Mouse (Mus musculus) lung, postnatal 0 days (tissue): ENCODE data around the gene Apoc1. TPM values are rescaled to one million over a fixed set of nuclear protein-coding genes. Genes with fewer than 3 reads are reported as not detected.
A peak's percentile ranks its signal among the peaks of the same experiment; 100 is the strongest.

Source experiments
- ATAC-seq: fragments of 200-750 bp; cut with Nextera tagmentation; 2 replicates; pipeline ENCODE4 v1.8.0; 2017; ENCODE audit warnings: moderate library complexity
- DNase-seq: peaks from one replicate; pipeline ENCODE4 v3.0.0-alpha.2; 2016; ENCODE audit warnings: low spot score
- H3K27ac ChIP-seq: fragments of 300-500 bp; sonication (generic); 2 replicates; pipeline ENCODE4 v1.5.1; 2014; ENCODE audit warnings: antibody characterized with exemption, mild to moderate bottlenecking, low read length, mixed read lengths
- H3K27me3 ChIP-seq: fragments of 300-500 bp; sonication (generic); replicated peaks from 2 replicates; pipeline ENCODE4 v1.6.1; 2014; ENCODE audit warnings: low read length, mixed read lengths; ENCODE audit not compliant: insufficient read depth
- H3K36me3 ChIP-seq: fragments of 300-500 bp; sonication (generic); 2 replicates; pipeline ENCODE4 v1.6.1; 2014; ENCODE audit warnings: low read length, mixed read lengths; ENCODE audit not compliant: insufficient read depth
- H3K4me1 ChIP-seq: fragments of 300-500 bp; sonication (generic); 2 replicates; pipeline ENCODE4 v1.6.1; 2014; ENCODE audit warnings: antibody characterized with exemption, low read depth, low read length, mixed read lengths; ENCODE audit not compliant: insufficient read depth
- H3K4me2 ChIP-seq: fragments of 300-500 bp; sonication (generic); replicated peaks from 2 replicates; pipeline ENCODE4 v1.6.1; 2014; ENCODE audit warnings: low read depth, mild to moderate bottlenecking, low read length, moderate library complexity, mixed read lengths
- H3K4me3 ChIP-seq: fragments of 300-500 bp; sonication (generic); 2 replicates; pipeline ENCODE4 v1.5.1; 2014; ENCODE audit warnings: low read depth, low read length
- H3K9ac ChIP-seq: fragments of 300-500 bp; sonication (generic); replicated peaks from 2 replicates; pipeline ENCODE4 v1.6.1; 2014; ENCODE audit warnings: low read depth, mild to moderate bottlenecking
- H3K9me3 ChIP-seq: fragments of 300-500 bp; sonication (generic); 2 replicates; pipeline ENCODE4 v1.6.1; 2016; ENCODE audit warnings: low read length, mixed read lengths
- CTCF ChIP-seq: IDR thresholded peaks from 2 replicates; pipeline ENCODE4 v1.5.1; 2016; ENCODE audit warnings: antibody characterized with exemption, mild to moderate bottlenecking
- EP300 ChIP-seq: IDR thresholded peaks from 2 replicates; pipeline ENCODE4 v1.6.1; 2016; ENCODE audit warnings: antibody characterized with exemption, mild to moderate bottlenecking, control low read depth
- WGBS: fragments of 180-500 bp; shearing (Covaris S2); extraction: QIAGEN DNeasy Blood & Tissue Kit; methylation state at CpG from one replicate; pipeline ENCODE4 v1.1.7; 2014; 5-methylcytosine and 5-hydroxymethylcytosine counted together
- polyA plus RNA-seq: library from polyadenylated mRNA; unstranded; fragments of >200 nt; fragmentation: Nextera tagmentation; extraction: Ambion mirVana; gene quantifications from 2 replicates; pipeline ENCODE4 v1.2.1, GENCODE M21; 2015

Gene Apoc1
- polyA plus RNA-seq, 1 experiment from 2014 or later = 63.8 TPM

DNA sequence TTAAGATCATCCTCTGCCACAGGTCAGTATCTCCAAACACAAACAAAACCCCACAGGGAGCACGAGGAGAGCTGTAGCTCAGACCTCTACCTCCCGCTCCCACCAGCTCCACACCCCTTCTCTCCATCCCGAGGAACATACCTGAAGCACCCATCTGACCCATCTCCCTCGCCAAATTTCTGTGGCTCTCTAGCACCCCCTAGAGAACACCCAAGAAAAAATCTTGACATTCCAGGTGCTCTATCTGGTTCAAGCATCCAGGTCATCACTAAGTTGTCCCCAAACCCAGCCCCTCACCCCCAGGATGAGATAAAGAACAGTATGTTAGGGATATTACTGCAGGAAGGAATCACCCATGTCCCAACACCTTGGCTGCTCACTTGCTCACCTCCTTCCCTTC, 20.7 kb upstream of the Apoc1 start:
- 52% methylated on average over 4 of the region's 4 CpGs for WGBS
- TF ChIP-seq CTCF = peak; percentile 64
- no peak for TF ChIP-seq EP300
- H3K4me3 ChIP-seq = no peak overlapping the region
- no peak overlapping the region for H3K9ac ChIP-seq
- ATAC-seq = no peak
- H3K9me3 ChIP-seq = no peaks in the 10 kb centered on the region
- no peaks in the 10 kb centered on the region for H3K4me1 ChIP-seq
- no peak overlapping the region for H3K4me2 ChIP-seq
- peaks cover 22% of the 10 kb centered on the region for H3K36me3 ChIP-seq
- H3K27me3 ChIP-seq = no peaks in the 10 kb centered on the region
- DNase-seq = peak; percentile 17
- H3K27ac ChIP-seq = no peak overlapping the region

DNA sequence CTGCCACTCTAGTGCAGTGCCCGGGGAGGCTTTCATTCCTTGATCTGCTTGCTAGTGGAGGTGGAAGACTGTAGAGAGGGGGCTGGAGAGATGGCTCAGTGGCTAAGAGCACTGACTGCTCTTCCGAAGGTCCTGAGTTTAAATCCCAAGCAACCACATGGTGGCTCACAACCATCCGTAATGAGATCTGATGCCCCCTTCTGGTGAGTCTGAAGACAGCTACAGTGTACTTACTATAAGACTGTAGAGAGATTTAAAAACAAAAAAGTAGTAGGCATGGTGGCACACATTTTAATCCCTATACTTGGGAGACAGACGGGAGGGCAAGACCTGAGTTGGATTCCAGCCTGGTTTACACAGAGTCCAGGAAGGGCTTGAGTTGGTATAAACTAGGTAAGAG, 20.0 kb upstream of the Apoc1 start:
- Histone ChIP-seq H3K4me2 (no peak overlapping the region), H3K9me3 (no peaks in the 10 kb centered on the region), H3K27me3 (no peaks in the 10 kb centered on the region), H3K9ac (no peak overlapping the region), H3K36me3 (peaks cover 22% of the 10 kb centered on the region), H3K4me3 (no peak overlapping the region), H3K4me1 (no peaks in the 10 kb centered on the region), H3K27ac (no peak overlapping the region)
- ATAC-seq (no peak), DNase-seq (no peak)
- TF ChIP-seq CTCF (peak; percentile 63), EP300 (no peak)
- WGBS = 58% methylated on average over 4 of the region's 4 CpGs

- Histone ChIP-seq H3K27ac (no peak overlapping the region), H3K9ac (no peak overlapping the region), H3K4me3 (no peak overlapping the region), H3K4me2 (no peak overlapping the region), H3K36me3 (peaks cover 22% of the 10 kb centered on the region), H3K4me1 (no peaks in the 10 kb centered on the region), H3K9me3 (no peaks in the 10 kb centered on the region), H3K27me3 (no peaks in the 10 kb centered on the region)
- ATAC-seq (no peak), DNase-seq (no peak)
- 87% methylated on average over 10 of the region's 10 CpGs for whole genome bisulfite sequencing
- TF ChIP-seq EP300 (no peak), CTCF (no peak)
Observed at GRCm38 (mm10) chr7:19710650-19711049, 18.2 kb upstream of the Apoc1 start.

DNA sequence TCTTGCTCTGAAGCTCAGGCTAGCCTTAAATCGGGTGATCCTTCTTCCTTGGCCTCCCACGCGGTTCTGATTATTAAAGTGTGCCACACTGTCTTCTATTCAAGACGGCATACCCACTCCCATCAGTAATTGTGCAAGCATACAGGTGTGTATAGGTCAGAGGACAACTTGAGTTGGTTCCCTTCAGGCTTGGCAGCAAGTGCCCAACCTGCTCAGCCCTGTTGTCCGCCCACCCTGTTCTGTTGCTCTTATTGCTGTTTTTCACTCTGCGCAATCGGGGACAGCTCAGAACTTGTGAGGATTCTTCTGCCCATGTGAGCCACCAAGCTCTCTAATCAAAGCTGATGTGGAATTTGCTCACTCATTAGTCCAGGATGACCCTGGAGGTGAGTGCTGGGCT, 12.8 kb upstream of the Apoc1 start:
- H3K27ac ChIP-seq = no peak overlapping the region
- H3K4me1 ChIP-seq = peaks cover 4% of the 10 kb centered on the region; the same call in 1 of the 2 replicates
- H3K4me2 ChIP-seq = no peak overlapping the region
- ATAC-seq (no peak), DNase-seq (no peak)
- H3K27me3 ChIP-seq = no peaks in the 10 kb centered on the region
- peaks cover 13% of the 10 kb centered on the region; the same call in 1 of the 2 replicates for H3K36me3 ChIP-seq
- TF ChIP-seq CTCF = no peak
- TF ChIP-seq EP300 = no peak
- no peaks in the 10 kb centered on the region for H3K9me3 ChIP-seq
- WGBS = 90% methylated on average over 7 of the region's 7 CpGs
- H3K9ac ChIP-seq = no peak overlapping the region
- H3K4me3 ChIP-seq = no peak overlapping the region

DNA sequence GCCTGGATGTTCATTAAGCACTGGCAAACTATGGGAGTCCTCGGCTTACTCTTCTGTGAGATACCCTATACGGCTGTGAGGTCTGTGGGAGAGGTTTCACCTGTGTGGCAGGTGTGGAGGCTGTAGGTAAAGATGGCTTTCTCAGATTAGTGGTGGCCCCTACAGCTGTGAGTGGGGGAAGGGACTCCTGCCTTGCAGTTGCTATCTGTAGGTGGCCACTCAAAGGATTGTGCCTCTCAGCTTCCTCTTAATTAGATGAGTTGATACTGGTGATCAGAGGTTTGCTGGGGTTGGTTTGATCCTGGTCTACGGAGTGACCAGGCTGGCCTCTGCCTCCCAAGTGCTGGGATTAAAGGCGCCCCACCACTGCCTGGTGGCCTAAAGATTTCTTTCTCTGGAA, 12.0 kb upstream of the Apoc1 start:
- DNase-seq = no peak
- Histone ChIP-seq H3K36me3 (peaks cover 9% of the 10 kb centered on the region; the same call in 1 of the 2 replicates), H3K4me3 (no peak overlapping the region), H3K27ac (no peak overlapping the region), H3K4me1 (peaks cover 4% of the 10 kb centered on the region; the same call in 1 of the 2 replicates), H3K4me2 (no peak overlapping the region), H3K9ac (no peak overlapping the region), H3K27me3 (no peaks in the 10 kb centered on the region), H3K9me3 (no peaks in the 10 kb centered on the region)
- WGBS = 89% methylated on average over 4 of the region's 4 CpGs
- ATAC-seq = no peak
- TF ChIP-seq EP300 = no peak
- TF ChIP-seq CTCF = no peak

- H3K27me3 ChIP-seq = no peaks in the 10 kb centered on the region
- H3K36me3 ChIP-seq = no peaks in the 10 kb centered on the region
- no peak for DNase-seq
- no peaks in the 10 kb centered on the region for H3K9me3 ChIP-seq
- H3K4me2 ChIP-seq = no peak overlapping the region
- no peak overlapping the region for H3K4me3 ChIP-seq
- no peak overlapping the region for H3K27ac ChIP-seq
- TF ChIP-seq EP300 (no peak), CTCF (no peak)
- ATAC-seq = no peak
- WGBS = 89% methylated on average over 16 of the region's 16 CpGs
- H3K4me1 ChIP-seq = peaks cover 13% of the 10 kb centered on the region; the same call in 1 of the 2 replicates
- H3K9ac ChIP-seq = no peak overlapping the region
Observed at GRCm38 (mm10) chr7:19702859-19703555, 10.5 kb upstream of the Apoc1 start.
